Mouse (Mus musculus): ENCODE data around the gene Selenon.

- no peak for TF ChIP-seq EP300 (IDR thresholded peaks at IDR 0.05; ENCODE audit: low read depth)
- TF ChIP-seq CTCF (IDR thresholded peaks at IDR 0.05; ENCODE audit: low read depth) = no peak
Measured at GRCm38 (mm10) chr4:134580351-134581148, 28.6 kb upstream of the Selenon start.

Measured in liver, postnatal 0 days (tissue).